Mouse (Mus musculus): ENCODE results near the gene Sema4f. TPM values are rescaled to one million over a fixed set of nuclear protein-coding genes. Genes with fewer than 3 reads are reported as not detected.

Gene Sema4f
- polyA plus RNA-seq, 1 experiment from 2014 or later: 4.5 TPM

DNA sequence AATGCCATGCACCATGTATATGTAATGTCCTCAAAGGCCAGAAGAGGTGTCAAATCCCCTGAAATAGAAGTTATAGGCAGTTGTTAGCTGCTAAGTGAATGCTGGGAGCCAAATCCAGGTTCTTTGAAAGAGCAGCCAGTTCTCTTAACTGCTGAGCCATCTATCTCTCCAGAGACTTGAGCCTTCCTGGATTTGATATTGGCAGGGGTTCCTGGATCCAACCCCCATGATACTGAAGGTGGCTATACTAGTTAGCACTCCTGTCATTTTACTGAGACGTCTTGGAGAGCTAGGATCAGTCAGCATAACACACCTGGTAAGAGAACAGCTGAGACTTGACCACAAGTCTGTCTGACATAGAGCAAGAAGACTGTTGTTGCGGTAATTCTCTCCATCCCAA, 54.1 kb downstream of the Sema4f start:
- no peak for ATAC-seq (ENCODE audit: low FRiP score, low read depth)
- Histone ChIP-seq H3K36me3 (no peaks in the 10 kb centered on the region), H3K27me3 (no peaks in the 10 kb centered on the region), H3K4me1 (peaks cover 6% of the 10 kb centered on the region; the same call in 1 of the 2 replicates), H3K27ac (no peak overlapping the region), H3K4me2 (replicated peaks) (no peak overlapping the region), H3K4me3 (no peak overlapping the region), H3K9me3 (no peaks in the 10 kb centered on the region), H3K9ac (no peak overlapping the region)
- WGBS: 76% methylated on average over 2 of the region's 2 CpGs

DNA sequence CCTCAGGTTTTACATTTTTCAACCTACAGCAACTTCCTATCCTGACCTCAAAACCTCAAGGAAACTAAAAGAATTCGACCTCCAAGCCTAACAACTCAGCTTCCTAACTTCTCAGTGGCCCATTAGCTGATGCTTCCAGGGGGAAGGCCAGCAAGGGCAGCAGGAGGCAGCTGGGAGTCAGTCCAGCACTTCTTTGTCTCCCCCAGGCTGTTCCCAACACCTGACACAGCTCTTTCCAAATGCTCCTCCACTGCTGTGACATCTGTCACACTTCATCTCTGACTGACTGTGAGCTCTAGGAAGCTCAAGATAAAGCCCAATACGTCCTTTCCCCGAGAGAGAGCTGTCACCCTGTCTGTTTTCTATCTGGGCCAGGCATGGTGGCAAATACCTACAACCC, 55.0 kb downstream of the Sema4f start:
- WGBS: 42% methylated on average over 3 of the region's 3 CpGs

DNA sequence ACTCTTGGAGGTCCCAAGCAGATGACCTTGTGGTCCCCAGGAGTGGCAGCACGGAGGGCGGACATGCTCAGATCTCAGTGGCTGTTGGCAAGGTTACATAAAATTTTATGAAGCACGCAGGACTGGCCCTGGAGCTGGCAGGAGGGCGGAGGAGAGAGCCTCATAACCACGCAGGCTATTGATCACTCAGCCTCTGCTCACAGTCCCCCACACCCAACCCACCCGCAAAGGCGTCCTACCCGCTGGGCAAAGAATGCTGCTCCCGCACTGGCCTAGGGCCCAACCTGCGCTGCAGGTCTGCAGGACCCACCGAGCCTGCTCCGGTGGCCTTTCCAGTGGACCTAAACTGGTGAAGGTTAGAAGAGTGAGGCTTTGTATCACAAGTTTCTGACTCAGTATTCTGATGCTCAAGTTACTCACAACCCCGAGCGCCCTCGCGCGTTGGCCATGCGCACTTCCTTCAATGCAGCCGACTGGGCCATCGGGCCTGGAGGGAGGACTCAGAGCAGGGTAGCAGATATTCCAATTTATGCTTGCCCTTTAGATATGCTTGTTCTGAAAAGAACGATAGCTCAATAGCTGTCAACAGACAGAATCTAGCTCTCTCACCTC, 58.0 kb downstream of the Sema4f start:
- peak; percentile 65; the same call in 1 of the 2 replicates for ATAC-seq (ENCODE audit: low FRiP score, low read depth)
- WGBS: 30% methylated on average over 21 of the region's 21 CpGs

More for the DNA sequence above, 55.0 kb downstream of the Sema4f start:
- no peaks in the 10 kb centered on the region for H3K36me3 ChIP-seq
- H3K9ac ChIP-seq: no peak overlapping the region
- H3K4me3 ChIP-seq: no peak overlapping the region
- no peaks in the 10 kb centered on the region for H3K27me3 ChIP-seq
- peaks cover 6% of the 10 kb centered on the region; the same call in 1 of the 2 replicates for H3K4me1 ChIP-seq
- no peak overlapping the region for H3K4me2 ChIP-seq (replicated peaks)
- no peak overlapping the region for H3K27ac ChIP-seq
- no peak for ATAC-seq (ENCODE audit: low FRiP score, low read depth)
- no peaks in the 10 kb centered on the region for H3K9me3 ChIP-seq

DNA sequence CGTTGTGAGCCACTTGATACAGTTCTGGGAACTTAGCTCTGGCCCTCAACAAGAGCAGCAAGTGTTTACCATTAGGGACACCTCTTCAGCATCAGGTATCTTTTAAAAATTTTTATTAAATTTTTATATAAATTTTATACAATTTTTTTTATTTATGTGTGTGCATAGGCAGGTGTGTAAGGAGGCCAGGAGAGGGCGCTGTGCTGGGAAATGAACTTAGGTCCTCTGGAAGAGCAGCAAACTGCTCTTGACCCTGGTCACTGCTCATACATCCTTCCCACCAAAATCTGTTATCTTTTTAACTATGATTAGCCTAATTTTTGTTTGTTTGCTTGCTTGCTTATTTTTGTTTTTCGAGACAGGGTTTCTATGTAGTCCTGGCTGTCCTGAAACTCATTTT, 58.8 kb downstream of the Sema4f start:
- Histone ChIP-seq H3K27ac (no peak overlapping the region), H3K36me3 (no peaks in the 10 kb centered on the region), H3K9ac (no peak overlapping the region), H3K4me1 (peaks cover 6% of the 10 kb centered on the region; the same call in 1 of the 2 replicates), H3K4me3 (no peak overlapping the region), H3K9me3 (no peaks in the 10 kb centered on the region), H3K27me3 (no peaks in the 10 kb centered on the region), H3K4me2 (replicated peaks) (no peak overlapping the region)
- ATAC-seq (ENCODE audit: low FRiP score, low read depth): no peak
- 81% methylated on average over 3 of the region's 3 CpGs for WGBS

More for the DNA sequence above, 58.0 kb downstream of the Sema4f start:
- no peaks in the 10 kb centered on the region for H3K36me3 ChIP-seq
- no peak overlapping the region for H3K27ac ChIP-seq
- no peaks in the 10 kb centered on the region for H3K9me3 ChIP-seq
- H3K4me2 ChIP-seq (replicated peaks): peak overlapping the region; percentile 50
- no peaks in the 10 kb centered on the region for H3K27me3 ChIP-seq
- H3K9ac ChIP-seq: peak overlapping the region; percentile 35; the same call in 1 of the 2 replicates
- H3K4me3 ChIP-seq: peak overlapping the region; percentile 20; the same call in 1 of the 2 replicates
- H3K4me1 ChIP-seq: peaks cover 6% of the 10 kb centered on the region; the same call in 1 of the 2 replicates

DNA sequence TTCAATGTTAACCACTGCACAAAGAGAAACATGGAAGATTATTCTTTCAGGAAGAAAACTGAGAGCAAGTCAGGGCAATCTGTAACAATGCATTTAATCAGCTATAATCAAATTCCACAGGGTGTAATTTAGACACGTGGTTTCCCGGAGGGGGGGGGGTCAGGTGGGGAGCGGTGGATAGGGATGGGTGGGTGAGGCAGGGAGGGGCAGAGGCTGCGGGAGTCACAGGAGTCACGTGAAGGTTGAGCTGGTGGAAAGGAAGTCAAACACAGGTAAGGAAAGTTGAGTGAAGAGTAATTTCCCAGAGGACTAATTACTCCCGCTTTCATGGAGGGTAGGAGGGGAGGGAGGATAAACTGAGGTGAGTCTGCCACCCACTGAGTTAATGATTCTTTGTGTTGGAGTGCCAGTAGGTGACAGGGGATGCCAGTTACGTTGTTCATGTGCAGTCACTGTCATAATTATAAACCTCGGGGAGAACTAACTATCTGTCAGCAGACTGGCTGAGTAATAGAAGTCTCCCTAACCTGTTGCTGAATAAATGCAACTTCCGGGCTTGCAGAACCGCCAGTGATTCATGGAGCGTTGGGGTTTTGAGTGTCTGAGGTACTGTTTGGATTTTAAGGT, 60.0 kb downstream of the Sema4f start:
- Histone ChIP-seq H3K9me3 (no peaks in the 10 kb centered on the region), H3K27ac (no peak overlapping the region), H3K4me1 (peaks cover 6% of the 10 kb centered on the region; the same call in 1 of the 2 replicates), H3K36me3 (no peaks in the 10 kb centered on the region), H3K4me3 (no peak overlapping the region), H3K9ac (no peak overlapping the region), H3K27me3 (no peaks in the 10 kb centered on the region), H3K4me2 (replicated peaks) (no peak overlapping the region)
- no peak for ATAC-seq (ENCODE audit: low FRiP score, low read depth)
- 56% methylated on average over 11 of the region's 11 CpGs for WGBS

DNA sequence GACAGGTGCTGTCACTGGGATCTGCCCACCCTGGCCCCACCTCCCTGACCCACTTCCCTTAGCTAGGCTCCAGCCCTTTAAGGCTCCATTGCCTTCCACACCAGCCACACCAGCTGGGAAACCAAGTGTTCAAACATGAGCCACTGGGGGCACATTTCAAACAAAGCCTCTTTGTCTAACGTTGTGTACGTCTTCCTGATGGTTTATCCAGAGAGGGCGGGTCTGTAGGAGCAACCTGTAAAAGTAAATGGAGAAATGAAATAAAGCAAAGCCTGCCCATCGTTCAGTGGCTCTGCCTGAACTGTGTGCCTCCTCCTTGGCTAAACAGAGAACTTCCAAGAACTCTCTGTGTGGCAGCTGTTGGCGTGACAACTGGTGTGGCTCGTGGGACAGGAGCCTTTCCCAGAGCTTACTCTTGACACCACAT, 64.0 kb downstream of the Sema4f start:
- Histone ChIP-seq H3K27ac (peak overlapping the region; percentile 33; the same call in 1 of the 2 replicates), H3K4me3 (no peak overlapping the region), H3K36me3 (no peaks in the 10 kb centered on the region), H3K4me2 (replicated peaks) (no peak overlapping the region), H3K9ac (no peak overlapping the region), H3K9me3 (no peaks in the 10 kb centered on the region), H3K4me1 (no peaks in the 10 kb centered on the region), H3K27me3 (no peaks in the 10 kb centered on the region)
- ATAC-seq (ENCODE audit: low FRiP score, low read depth): peak; percentile 69; the same call in 1 of the 2 replicates
- WGBS: 45% methylated on average over 6 of the region's 6 CpGs

DNA sequence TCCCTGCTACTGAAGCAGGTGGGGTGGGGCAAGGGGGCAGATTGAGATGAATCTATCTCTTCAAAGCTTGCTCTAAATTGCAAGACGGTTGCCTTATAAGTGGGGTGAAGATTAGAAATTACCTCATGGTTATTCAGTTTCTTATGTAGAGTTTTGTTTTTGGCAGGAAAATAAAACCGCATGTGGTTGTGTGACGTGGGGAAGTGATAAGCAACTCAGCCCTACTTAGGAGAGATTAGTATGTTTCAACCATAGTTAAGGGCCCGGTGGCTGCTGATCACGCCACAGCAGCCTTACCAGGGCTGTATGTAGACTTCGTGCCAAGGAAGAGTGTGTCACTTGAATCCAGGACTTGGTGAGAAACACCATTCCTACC, 67.2 kb downstream of the Sema4f start:
- Histone ChIP-seq H3K9me3 (no peaks in the 10 kb centered on the region), H3K4me1 (no peaks in the 10 kb centered on the region), H3K27me3 (no peaks in the 10 kb centered on the region), H3K4me3 (no peak overlapping the region), H3K4me2 (replicated peaks) (no peak overlapping the region), H3K27ac (no peak overlapping the region), H3K36me3 (no peaks in the 10 kb centered on the region), H3K9ac (no peak overlapping the region)
- ATAC-seq (ENCODE audit: low FRiP score, low read depth): no peak
- WGBS: 85% methylated on average over 6 of the region's 6 CpGs

DNA sequence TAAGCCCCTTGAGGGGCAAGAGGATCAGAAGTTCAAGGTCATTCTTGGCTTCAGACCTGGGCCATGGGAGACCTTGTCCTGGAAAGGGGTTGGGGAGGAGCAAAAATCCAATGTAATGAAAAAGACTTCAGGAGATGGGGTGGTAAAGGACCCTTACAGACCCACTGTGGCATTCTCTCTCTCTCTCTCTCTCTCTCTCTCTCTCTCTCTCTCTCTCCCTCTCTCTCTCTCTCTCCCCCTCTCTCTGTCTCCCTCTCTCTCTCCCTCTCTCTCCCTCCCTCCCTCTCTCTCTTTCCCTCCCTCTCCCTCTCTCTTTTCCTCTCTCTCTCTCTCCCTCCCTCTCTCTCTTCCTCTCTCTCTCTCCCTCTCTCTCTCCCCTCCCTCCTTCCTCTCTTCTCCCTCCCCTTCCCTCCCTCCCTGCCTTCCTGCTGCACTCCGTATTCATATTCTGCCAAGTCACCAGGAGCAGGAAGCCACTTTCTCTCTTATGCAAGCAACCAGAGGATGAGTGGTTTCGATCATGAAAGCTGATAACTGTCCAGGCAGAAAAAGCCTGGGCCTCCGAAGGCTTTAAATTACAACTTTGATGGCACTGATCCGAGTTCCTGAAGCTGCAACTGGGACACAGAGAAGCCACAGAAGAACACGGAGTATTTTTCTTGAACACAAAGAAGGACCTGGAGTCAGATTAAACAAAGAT, 67.8 kb downstream of the Sema4f start:
- H3K27ac ChIP-seq: no peak overlapping the region

DNA sequence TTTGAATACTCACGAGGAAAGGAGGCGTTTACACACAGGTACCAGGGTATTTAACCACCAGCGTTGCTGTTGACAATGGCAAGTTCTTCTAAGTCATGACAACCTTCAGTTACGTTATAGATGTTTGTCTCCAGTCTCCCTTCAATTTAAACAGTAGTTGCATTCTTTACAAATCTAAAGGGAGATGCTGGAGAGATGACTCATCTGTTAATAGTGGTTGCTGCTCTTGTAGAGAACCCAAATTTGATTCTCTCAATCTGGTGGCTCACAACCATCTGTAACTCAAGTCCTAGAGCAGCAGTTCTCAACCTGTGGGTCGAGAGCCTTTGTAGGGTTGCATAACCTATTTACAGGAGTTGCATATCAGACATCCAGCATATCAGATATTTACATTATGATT, 71.1 kb downstream of the Sema4f start:
- no peak overlapping the region for H3K9ac ChIP-seq
- H3K9me3 ChIP-seq: peaks cover 6% of the 10 kb centered on the region; the same call in 1 of the 2 replicates
- H3K36me3 ChIP-seq: no peaks in the 10 kb centered on the region
- ATAC-seq (ENCODE audit: low FRiP score, low read depth): no peak
- peaks cover 5% of the 10 kb centered on the region for H3K4me1 ChIP-seq
- no peaks in the 10 kb centered on the region for H3K27me3 ChIP-seq
- no peak overlapping the region for H3K27ac ChIP-seq
- no peak overlapping the region for H3K4me2 ChIP-seq (replicated peaks)
- 77% methylated on average over 5 of the region's 5 CpGs for WGBS
- no peak overlapping the region for H3K4me3 ChIP-seq

More for the DNA sequence above, 67.8 kb downstream of the Sema4f start:
- WGBS: 33% methylated on average over 5 of the region's 5 CpGs
- ATAC-seq (ENCODE audit: low FRiP score, low read depth): no peak
- Histone ChIP-seq H3K4me1 (no peaks in the 10 kb centered on the region), H3K4me2 (replicated peaks) (no peak overlapping the region), H3K36me3 (no peaks in the 10 kb centered on the region), H3K4me3 (no peak overlapping the region), H3K9me3 (no peaks in the 10 kb centered on the region), H3K9ac (no peak overlapping the region), H3K27me3 (no peaks in the 10 kb centered on the region)

DNA sequence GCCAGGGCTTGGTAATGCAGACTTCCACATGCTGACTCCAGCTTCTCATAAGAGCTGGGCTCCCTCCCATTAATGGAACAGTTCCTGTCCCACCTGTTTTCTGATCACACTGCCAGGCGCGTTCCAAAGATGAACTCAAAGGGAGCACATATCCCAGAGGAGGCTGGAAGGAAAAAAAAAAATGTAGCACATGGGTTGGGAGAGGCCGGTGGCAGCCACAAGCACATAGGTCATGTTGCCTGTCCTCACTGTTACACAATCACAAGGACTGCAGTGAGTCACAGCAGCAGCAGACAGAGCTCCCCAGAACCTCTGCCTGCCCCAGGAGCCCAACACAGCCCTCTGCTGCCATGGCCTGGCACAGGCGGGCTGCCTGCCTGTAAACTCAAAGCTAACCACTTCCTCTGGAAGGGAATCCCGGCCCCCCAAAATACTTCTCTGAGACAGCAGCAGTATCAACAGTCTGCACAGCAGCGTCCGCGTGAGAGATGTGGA, 76.1 kb downstream of the Sema4f start:
- peak; percentile 32; the same call in 1 of the 2 replicates for ATAC-seq (ENCODE audit: low FRiP score, low read depth)
- H3K9ac ChIP-seq: no peak overlapping the region
- peaks cover 6% of the 10 kb centered on the region; the same call in 1 of the 2 replicates for H3K9me3 ChIP-seq
- H3K27me3 ChIP-seq: no peaks in the 10 kb centered on the region
- H3K4me2 ChIP-seq (replicated peaks): no peak overlapping the region
- H3K4me3 ChIP-seq: no peak overlapping the region
- no peak overlapping the region for H3K27ac ChIP-seq
- H3K4me1 ChIP-seq: peaks cover 22% of the 10 kb centered on the region
- WGBS: 52% methylated on average over 8 of the region's 8 CpGs
- no peaks in the 10 kb centered on the region for H3K36me3 ChIP-seq

DNA sequence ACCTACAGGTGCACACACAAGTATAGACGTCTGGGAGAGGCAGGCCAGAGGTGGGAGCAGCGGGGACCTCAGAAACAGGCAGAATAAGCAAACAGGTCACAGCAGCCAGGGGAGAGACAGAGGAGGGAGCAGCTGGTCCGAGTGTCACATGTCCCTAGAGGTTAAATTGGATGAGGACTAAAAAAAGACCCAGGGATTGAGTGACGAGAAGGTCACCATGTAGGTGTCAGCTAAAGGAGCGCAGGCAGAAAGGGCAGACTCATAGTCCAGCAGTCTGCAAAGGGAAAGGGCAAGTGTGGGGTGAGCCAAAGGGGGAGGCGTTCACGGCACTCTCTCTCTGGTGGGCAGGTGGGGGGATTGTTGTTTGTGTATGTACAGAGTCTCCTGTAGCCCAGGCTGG, 77.1 kb downstream of the Sema4f start:
- Histone ChIP-seq H3K27ac (no peak overlapping the region), H3K4me1 (peaks cover 22% of the 10 kb centered on the region), H3K9ac (no peak overlapping the region), H3K4me2 (replicated peaks) (no peak overlapping the region), H3K36me3 (no peaks in the 10 kb centered on the region), H3K9me3 (peaks cover 6% of the 10 kb centered on the region; the same call in 1 of the 2 replicates), H3K27me3 (no peaks in the 10 kb centered on the region), H3K4me3 (no peak overlapping the region)
- WGBS: 49% methylated on average over 7 of the region's 7 CpGs
- no peak for ATAC-seq (ENCODE audit: low FRiP score, low read depth)

DNA sequence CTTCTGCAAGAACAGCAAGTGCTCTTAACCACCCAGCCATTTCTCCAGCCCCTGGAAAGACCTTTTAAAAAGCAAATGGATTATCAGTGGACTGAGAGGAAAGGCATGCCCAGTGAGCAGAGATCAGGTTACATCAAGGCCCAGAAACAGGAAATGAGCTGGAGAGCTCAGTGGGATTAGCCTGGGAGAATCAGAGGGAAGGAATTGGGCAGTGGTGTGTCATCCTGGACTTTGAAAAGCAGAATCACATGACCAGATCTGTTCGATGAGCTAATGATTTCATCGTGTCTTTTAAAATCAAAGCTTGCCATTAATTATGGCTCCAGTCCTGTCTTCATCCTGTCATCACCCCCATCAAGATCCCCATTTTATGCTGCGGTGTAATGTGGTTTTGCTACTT, 77.5 kb downstream of the Sema4f start:
- ATAC-seq (ENCODE audit: low FRiP score, low read depth): no peak
- H3K27ac ChIP-seq: no peak overlapping the region
- H3K4me2 ChIP-seq (replicated peaks): no peak overlapping the region
- no peaks in the 10 kb centered on the region for H3K27me3 ChIP-seq
- peaks cover 6% of the 10 kb centered on the region; the same call in 1 of the 2 replicates for H3K9me3 ChIP-seq
- WGBS: 40% methylated on average over 3 of the region's 3 CpGs
- H3K4me3 ChIP-seq: no peak overlapping the region
- H3K4me1 ChIP-seq: peaks cover 22% of the 10 kb centered on the region
- no peaks in the 10 kb centered on the region for H3K36me3 ChIP-seq
- no peak overlapping the region for H3K9ac ChIP-seq
